Mouse (Mus musculus): ENCODE results near the gene Setd3.
A peak's percentile ranks its signal among the peaks of the same experiment; 100 is the strongest.

Gene Setd3

DNA sequence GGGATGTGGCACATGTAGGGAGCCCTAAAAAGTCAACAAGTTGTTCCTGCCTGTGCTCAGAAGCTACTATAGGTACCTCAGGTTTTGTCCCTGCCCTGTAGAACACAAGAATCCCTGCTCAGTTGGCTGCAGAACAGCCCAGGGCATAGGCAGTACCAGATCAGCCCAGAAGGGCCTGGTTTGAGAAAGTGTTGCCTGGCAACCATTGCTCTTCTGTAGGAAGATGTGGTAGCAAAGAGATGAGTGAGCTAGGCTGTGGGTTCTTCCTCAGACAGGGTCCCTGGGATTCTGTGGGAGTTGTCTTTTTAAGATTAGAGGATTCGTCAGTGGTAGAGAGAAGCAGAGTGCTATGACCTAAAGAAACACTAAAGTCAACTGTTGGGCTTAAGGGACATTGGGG, 21.0 kb upstream of the Setd3 start:
- no peak for DNase-seq

DNA sequence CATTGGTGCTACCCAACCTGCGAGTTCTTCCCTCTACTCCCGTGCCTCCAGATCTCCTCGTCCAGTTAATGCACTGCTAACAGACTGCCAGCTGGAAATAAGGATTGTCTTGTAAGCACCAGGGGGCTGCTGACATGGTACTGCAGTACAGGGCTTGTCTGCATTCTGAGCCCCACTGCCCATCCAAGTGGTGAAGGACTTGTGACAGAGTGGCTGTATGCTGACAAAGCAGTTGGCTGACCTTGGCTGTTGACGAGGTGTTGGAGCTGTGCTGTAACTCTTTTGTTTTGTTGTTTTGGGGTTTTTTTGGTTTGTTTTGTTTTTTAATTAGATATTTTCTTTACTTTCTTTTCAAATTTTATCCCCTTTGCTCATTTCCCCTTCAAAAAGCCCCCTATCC, 19.3 kb upstream of the Setd3 start:
- DNase-seq: no peak

DNA sequence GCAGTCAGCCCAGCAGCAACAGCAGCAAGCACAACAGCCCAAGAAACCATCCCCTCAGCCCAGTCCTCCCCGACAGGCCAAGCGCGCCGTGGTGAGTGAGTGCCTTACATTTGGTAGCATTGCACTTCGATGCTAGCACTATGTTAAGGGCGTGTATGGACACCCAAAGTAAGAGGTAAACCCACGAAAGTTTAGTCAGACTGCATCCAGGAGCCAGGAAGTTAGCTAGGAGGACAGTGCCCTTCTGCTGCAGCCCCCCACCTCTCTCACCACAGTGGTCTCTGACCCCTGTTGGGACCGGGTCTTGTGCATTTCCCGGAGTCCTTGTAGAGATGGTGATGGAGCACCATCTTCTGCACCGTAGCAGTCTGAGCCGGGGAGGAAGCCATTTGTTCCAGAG, 16.6 kb upstream of the Setd3 start:
- no peak for DNase-seq

DNA sequence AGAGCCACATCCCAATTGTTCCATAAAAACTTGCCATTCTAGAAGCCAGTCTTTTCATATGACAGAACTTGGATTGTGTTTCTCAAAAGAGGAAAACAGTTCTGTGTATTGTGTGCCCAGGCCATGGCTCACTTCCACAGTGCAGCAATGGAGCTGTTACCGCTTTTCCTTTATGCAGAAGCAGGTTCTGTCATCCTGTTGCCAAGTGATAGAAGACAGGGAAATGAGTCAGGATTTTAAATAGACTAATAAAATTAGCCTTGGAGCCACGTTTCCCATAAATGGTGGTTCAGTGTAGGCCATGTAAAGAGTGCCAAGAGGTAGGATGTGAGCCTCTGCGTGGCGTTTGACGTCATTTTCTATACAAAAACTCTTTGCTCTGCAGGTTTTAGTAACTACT, 14.8 kb upstream of the Setd3 start:
- no peak for DNase-seq

DNA sequence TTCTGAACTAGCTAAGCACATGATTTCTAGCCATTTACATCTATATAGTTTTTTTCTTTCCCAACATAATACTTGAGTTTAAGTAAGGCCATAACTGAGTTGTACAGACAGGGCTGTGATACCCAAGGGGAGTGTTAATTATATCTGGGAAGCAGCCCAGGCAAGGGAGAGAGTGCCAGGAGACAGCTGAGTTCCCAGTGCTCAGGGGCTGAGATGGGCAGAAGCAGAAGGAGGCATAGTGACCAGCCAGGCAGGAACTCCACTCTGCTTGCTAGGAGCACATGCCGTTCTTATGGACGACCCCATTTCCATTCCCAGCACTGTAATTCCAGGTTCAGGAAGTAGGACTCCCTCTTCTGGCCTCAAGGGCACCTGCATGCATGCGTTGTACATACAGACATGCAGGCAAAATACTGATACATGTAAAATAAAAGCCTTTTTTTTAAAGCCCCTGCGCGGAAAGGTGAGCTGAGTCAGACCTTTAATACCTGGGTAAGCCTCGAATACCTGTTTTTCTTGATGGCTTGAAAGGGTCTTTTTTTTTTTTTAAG, 8.5 kb upstream of the Setd3 start:
- no peak for DNase-seq

DNA sequence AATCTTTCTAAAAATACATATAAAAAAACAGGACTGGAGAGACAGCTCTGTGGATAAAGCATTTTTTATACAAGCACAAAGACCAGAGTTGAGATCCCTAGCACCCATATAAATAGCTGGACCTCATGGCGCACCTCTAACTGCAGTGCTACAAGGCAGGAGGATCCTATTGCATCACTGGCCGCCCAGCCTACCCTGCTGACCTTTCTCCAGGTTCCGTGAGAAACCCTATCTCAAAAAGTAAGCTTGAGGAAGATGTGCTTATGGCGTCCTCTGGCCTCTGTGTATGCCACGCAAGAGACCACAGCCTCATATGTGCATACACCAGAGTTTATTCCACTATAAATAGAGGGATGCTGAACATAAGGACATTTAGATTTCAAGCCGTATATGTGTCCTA, 2.6 kb upstream of the Setd3 start:
- DNase-seq: no peak

DNA sequence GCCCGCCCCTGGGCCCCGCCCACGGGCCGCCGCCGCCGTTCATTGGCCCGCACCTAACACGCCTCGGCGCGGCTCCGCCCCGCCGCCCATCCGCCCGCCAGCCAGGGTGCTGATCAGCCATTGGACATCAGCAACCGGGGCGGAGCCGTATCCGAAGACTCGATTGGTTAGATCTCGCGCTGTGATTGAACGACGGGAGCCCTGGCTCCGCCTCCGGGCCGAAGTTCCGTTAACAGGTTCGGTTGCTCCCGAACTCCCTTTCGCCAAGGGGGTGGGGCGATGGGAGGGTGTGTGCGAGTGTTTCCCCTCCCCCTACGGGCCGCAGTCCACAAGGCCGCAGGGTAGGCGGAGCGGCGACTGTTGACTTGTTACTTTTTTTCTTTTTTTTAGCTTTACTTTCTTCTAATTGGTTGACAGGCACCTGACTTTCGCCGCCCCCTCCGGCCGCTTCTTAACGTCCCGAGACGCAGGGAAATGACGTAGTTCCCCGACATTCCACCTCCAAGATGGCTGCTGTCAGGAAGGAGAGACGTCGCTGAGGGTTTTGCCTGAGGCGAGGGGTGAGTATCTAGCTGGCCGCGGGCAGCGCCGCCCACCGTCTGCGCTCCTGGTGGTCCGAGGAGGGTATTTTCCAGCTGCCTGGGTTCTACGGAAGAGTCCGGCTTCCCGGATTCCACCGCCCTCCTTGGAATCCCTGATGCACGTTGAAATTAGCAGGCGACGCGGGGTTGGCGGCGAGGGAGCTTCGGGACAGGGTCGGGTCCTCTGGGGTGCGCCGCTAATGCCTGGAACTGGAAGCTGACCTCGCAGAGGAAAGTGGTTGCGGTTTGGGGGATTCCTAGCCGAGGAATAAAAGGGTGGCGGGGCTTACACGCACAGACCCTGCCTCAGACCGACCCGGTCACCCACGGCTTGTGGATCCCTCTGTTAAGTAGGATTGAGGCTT, 480 bp upstream of the Setd3 start, which contains the start of gene Ccnk:
TSS of gene Ccnk (plus strand) at position 259 of the 946 bp plus-strand sequence.
- peak; percentile 99 for DNase-seq

DNA sequence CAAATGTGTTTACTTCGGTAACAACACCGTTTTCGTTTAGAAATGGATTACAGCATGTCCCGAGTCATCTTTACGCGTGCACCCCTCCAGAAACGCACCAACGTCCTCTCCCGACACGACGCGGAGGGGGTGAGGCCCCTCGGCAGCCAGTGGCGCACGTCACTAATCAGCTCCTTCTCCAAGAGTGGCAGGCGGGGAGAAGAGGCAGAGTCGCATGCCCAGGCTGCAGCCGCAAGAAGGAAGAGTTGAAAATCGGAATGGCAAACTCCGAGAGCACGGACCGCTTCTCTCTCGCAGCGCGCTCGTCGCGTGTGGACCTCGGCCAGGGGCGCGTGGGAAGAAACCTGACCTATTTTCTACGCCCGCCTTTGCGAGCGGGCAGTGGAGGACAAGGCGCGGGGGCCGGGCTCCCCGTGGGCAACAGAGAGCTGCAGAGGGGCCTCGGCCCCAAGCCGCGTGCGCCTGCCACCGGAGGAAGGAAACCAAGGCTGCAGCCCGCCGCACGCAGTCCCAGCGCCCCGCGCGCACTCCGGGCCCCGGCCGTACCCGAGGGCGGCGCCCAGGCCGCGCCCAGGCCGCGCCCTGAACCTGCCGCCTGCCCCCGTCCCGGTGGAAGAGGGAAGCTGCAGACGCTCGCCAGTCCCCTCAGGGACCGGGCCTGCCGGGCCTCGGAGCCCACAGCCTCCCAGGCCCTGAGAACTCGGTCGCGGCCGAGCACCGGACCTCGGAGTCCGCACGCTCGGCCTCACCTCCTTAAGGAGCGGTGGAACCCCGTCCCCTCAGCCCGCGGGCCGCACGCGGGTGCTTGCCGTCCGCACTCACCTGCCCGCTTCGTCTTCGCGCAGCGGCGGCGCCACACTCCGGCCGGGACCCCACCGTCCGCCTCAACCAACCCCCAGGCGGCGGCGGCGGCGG, 526 bp downstream of the Setd3 start:
- peak; percentile 61 for DNase-seq

DNA sequence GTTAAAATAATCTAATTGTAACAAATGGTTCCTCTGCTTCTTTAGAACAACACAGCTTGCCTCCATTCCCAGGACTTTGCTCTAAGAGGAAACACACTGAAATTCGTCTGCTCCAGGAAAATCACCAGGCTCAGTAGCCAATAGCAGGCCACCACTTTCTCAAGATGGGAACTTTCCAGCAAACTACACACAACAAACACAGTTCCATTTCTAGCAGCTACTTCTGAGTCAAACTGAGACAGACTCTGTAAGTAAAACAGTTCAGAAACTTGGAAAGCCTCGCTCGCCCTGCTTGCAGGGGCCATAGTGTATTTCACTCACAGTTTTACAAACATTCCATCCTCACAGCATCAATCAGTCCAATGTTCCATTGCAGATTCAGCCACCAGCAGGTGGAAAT, 2.7 kb downstream of the Setd3 start:
- no peak for DNase-seq

DNA sequence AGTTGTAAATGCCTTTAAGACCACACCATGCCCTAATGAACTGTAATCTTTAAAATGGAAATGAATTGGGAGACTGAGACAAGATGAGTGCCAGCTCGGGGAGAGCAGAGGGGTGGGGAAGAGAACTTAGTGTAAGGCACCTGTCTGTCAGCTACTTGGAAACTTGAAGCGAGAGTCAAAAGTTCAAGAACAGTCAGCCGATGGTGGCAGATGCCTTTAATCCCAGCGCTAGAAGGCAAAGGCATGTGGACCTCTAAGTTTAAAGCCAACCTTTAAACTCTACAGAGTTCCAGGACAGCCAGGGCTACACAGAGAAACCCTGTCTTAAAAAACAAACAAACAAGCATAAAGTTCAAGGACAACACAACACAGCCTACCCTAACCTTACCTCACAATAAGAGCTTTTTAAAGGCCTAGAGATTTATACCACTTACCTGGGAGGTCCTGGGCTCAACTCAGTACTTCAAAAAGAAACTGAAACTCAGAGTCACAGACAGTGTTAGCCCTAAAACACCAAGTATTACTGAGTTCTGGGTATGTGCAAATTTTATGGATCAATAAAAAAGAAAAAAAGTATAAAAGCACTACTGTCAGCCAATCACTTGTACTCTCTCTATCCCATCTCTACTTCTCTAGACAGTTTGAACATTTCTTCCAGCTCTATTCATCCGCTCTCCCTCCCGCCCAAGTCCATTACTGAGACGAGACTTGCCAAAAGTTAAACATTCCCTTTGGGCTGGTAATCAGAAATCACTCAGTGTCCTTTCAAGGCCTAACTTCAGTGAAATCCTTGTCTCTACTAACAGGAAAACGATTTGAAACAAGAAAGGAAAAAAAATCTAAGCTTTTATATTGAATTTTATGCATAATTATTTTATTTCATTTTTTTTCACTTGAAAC, 4.3 kb downstream of the Setd3 start:
- DNase-seq: no peak

DNA sequence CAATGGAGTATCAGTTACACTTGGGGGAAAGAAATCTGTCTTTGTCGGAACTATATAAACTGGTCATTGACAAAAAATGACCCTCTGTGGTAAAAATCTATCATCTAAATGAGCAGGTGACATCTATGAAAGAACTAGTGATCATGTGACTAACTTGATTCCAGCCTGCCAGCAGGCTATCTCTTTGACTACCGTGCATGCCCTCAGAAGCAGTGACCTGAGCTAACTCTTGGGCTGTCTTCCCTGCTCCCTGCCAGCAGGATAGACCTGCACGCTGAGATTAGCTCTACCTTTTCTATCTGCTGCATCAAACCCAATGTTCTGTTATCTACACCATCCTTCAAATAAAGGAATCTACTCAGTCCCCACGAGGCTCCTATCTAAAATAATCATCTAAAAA, 6.5 kb downstream of the Setd3 start:
- DNase-seq: no peak

DNA sequence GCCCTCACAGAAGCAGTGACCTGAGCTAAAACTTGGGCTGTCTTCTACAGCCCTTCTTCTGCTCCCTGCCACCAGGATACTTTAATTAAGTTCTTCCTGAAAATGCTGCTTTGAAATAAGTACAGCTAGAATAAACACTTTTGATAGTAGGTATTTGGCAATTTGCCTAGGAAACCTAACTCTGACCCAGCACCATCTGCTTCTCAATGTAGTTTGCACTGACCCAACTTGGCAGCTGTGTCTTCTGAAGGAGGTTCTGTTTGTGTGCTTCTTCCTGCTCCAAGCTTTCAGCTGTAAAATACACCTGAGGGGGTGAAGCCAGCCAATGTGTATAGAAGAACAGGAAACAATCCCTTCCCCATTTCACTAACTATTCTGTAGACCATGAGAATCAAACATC, 7.8 kb downstream of the Setd3 start:
- no peak for DNase-seq

DNA sequence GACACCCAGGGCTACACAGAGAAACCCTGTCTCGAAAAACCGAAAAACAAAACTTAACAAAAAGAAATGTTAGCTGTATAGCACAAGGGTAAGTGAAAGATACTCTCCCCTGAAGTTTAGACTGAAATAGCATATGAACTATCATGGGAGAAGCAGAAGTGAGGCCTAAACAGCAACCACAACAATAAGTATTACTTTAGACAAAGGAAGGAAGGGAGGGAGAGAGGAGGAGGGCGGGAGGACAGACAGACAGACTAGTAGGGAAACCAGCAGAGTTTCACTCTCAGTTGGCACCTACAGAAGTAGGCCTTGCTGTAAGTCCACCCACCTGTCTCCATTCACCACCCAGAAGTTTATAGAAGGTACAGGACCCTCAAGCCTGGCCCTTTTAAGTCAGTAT, 8.6 kb downstream of the Setd3 start:
- no peak for DNase-seq

DNA sequence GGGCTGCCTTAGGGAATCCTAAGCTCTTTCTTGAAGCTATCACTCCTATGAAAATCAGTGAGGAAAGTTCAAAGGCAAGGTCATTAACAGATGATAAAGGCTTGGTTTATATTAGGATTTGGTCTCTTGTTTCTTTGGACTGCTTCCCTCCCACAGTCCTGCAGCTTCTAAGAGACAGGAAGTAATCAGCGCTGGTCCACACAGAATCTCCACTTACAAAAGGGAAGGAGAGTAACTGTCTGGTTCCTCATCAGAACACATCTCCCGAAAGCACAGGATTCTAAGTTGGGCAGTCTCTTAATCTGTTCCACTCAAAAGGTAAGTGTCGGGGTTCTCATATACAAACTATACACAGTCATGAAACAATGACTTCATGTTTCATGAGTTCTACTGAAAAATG, 10.2 kb downstream of the Setd3 start:
- DNase-seq: no peak

DNA sequence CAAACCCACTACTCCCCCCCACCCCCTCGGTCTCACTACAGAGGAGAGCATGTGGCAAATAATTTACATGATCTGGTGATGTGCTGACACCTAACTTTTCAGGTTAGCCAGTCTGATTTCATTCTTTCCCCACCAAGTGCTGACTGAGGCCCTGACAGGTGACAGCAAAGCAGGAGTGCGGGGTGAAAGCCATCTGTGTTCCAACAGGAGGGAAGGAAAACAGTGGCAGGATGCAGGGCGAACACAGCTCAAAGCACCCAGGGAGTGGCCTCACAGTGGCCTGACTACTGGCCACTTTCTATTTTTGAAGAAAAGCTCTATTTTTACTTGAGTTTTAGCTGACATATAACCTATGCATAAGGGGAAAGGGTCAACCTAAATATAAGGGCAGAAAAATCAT, 15.4 kb downstream of the Setd3 start:
- DNase-seq: no peak

DNA sequence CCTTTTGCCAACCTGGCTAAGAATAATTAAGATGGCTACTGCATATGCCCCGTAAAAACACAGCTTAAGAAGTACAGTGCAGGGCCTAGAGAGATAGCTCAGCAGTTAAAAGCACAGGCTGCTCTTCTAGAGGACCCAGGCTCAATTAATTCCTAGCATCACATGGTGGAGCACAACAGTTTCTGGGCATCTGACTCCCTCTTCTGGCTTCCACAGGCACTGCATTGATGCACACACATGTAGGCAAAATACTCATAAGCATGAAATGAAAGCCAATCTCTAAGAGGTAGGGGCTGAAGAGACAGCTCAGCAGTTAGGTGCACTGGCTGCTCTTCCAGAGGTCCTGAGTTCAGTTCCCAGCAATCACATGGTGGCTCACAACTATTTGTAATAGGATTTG, 17.1 kb downstream of the Setd3 start:
- no peak for DNase-seq

DNA sequence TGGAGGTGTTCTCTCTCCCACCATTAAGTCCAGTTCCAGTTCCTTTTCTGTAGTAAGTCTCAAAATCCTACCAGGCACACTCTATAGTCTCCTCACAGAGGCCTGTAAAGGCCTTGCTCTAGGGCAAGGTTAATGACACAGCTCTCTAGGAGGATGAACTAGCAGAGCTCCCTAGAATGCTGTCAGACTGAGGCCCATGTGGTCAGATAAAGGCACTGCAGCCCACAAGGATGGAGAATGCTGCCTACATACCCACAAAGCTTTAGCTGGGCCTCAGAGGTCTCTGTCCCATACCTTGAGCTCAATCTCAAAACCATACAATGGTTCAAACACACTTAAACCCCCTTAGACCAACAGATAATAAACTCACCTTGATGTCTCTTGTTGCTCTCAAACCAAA, 19.3 kb downstream of the Setd3 start:
- no peak for DNase-seq

DNA sequence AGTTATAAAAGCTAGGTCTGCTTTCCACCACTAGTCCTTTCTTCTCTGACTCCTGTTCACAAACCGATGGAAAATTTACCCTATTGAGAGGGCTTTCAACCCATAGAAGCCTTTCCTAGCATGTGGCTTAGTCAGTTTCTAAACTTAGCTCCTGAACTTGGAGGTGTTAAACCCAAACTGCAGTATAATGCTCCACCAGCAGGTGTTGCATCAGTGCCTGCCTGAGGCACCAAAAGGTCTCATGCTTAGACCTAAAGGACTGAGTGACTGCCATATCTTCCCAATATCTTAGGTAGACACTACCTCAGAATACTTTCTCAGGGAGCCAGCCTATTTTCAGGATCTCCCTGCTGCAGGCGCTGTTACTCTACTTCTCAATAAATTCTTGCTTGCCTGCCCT, 26.4 kb downstream of the Setd3 start:
- no peak for DNase-seq

DNA sequence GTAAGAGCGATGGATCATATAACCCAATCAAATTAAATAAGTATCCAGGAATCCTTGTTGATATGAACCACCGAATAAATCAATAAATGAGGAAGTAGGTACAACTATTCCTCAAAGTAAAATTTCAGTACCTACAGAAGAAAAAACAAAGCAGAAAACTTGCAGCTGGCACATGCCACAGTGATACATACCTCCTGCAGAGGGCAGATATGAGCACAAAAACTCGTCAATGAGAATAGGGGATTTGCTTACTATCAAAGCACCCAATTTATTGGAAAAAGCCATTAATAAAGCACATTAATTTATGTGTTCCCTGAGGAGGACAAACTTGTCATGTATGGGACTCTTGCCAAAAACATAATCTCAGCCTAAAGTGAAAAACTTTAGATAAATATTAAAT, 29.4 kb downstream of the Setd3 start:
- no peak for DNase-seq

DNA sequence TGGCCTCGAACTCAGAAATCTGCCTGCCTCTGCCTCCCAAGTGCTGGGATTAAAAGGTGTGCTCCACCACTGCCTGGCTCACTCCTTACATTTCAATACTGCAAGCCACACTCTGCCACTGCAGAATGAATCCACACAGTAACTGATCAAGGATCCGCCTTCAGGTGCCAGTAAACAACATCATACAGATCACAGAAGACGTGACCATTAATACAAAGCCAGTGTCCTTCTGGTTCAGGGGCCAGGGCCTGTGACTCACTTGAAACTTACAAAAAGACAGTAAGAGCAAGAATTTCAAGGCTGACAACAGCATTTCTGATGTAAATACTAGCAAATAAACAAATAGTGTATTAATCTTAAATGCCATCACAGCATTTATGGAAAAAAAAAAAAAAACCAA, 33.9 kb downstream of the Setd3 start:
- no peak for DNase-seq

DNA sequence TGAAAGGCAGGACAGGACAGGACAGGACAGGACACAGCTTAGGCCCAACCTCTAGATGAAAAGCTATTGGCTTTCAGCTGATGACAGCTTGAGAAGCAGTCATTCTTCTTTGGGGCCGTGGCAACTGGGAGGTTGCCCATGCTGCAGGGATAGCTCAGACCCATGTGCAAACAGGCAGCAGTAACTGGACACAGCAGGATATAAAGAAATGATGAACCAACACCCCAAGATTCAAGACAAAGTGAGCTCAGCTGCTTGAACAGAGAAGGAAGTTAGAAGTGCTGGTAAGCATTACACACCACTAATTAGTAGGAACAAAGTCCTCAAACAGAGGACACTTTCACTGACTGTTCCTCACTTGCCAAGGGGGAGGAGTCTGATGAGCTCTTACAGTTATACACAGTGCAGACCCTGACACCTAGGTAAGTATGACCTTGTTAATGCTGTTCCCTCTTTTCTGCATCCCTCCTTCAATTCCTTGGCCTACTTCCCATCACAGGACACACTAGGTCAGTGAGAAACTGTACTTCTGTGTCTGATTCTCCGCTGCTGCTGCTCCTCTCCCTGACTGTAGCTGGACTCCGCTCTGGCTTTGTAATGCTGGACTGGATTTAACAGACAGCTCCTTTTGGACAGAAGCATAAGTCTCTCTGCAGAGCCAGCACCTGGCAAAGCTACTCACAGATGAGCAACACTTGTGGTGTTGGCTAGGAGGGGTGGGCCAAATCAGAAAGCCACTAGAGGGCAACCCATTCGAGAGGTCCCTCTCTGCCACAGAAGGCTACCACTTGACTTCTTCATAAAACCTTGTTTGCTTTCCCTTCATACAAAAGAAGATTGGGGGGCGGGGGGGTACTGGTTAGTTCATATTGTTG, 35.3 kb downstream of the Setd3 start:
- no peak for DNase-seq
